Mouse (Mus musculus): ENCODE measurements at regions not wholly inside any gene's neighbourhood (a gene's known extent, or its start where the extent isn't known, plus 50 kb on each side); places are given as distances from the start of the nearest gene placed in this dataset.
"Not testable (repeated sequence)": the region's sequence is repeated elsewhere in the genome, so short reads cannot be mapped to it uniquely, and the experiment has no call there.

GRCm38 (mm10) chr19:32972116-32972515, 214.8 kb downstream of the Pten start:
- no peak for DNase-seq (ENCODE audit: low spot score in 2 of 2)

- DNase-seq (ENCODE audit: low spot score in 2 of 2), result no peak
These were observed 215.8 kb downstream of the Pten start for GRCm38 (mm10) chr19:32973130-32973529.

GRCm38 (mm10) chr19:32974778-32975240, 217.5 kb downstream of the Pten start:
- DNase-seq (ENCODE audit: low spot score in 2 of 2), result no peak

- DNase-seq (ENCODE audit: low spot score in 2 of 2), result no peak
These were observed 218.0 kb downstream of the Pten start for GRCm38 (mm10) chr19:32975303-32975702.

- no peak for DNase-seq (ENCODE audit: low spot score in 2 of 2)
These were observed 219.2 kb downstream of the Pten start for GRCm38 (mm10) chr19:32976507-32976906.

GRCm38 (mm10) chr19:32978037-32978745, 220.9 kb downstream of the Pten start:
- DNase-seq (ENCODE audit: low spot score in 2 of 2), result no peak

- no peak for DNase-seq (ENCODE audit: low spot score in 2 of 2)
These were observed 222.8 kb downstream of the Pten start for GRCm38 (mm10) chr19:32980142-32980541.

GRCm38 (mm10) chr19:32988713-32989112, 231.4 kb downstream of the Pten start:
- no peak for DNase-seq (ENCODE audit: low spot score in 2 of 2)

- DNase-seq (ENCODE audit: low spot score in 2 of 2), result no peak
These were observed 232.0 kb downstream of the Pten start for GRCm38 (mm10) chr19:32989346-32989745.

- DNase-seq (ENCODE audit: low spot score in 2 of 2), result no peak
These were observed 233.3 kb downstream of the Pten start for GRCm38 (mm10) chr19:32990576-32990975.

- no peak for DNase-seq (ENCODE audit: low spot score in 2 of 2)
These were observed 241.4 kb downstream of the Pten start for GRCm38 (mm10) chr19:32998576-32999170.

GRCm38 (mm10) chr19:33007582-33007981, 250.3 kb downstream of the Pten start:
- DNase-seq (ENCODE audit: low spot score in 2 of 2), result no peak

GRCm38 (mm10) chr19:33008076-33008475, 250.8 kb downstream of the Pten start:
- no peak for DNase-seq (ENCODE audit: low spot score in 2 of 2)

- no peak for DNase-seq (ENCODE audit: low spot score in 2 of 2)
These were observed 251.5 kb downstream of the Pten start for GRCm38 (mm10) chr19:33008794-33009193.

GRCm38 (mm10) chr19:33010886-33011446, 253.7 kb downstream of the Pten start:
- DNase-seq (ENCODE audit: low spot score in 2 of 2), result no peak

- not testable (repeated sequence) for DNase-seq (ENCODE audit: low spot score in 2 of 2)
These were observed 257.6 kb downstream of the Pten start for GRCm38 (mm10) chr19:33014879-33015278.

GRCm38 (mm10) chr19:33021161-33021560, 263.9 kb downstream of the Pten start:
- no peak for DNase-seq (ENCODE audit: low spot score in 2 of 2)

GRCm38 (mm10) chr19:33022839-33023428, 265.6 kb downstream of the Pten start:
- no peak for DNase-seq (ENCODE audit: low spot score in 2 of 2)

GRCm38 (mm10) chr19:33029688-33030444, 272.6 kb downstream of the Pten start:
- no peak for DNase-seq (ENCODE audit: low spot score in 2 of 2)

GRCm38 (mm10) chr19:33040512-33040911, 283.2 kb downstream of the Pten start:
- DNase-seq (ENCODE audit: low spot score in 2 of 2), result no peak

GRCm38 (mm10) chr19:33040991-33041390, 283.7 kb downstream of the Pten start:
- DNase-seq (ENCODE audit: low spot score in 2 of 2), result no peak

- no peak for DNase-seq (ENCODE audit: low spot score in 2 of 2)
These were observed 285.5 kb downstream of the Pten start for GRCm38 (mm10) chr19:33042760-33043159.
